Mouse (Mus musculus): ENCODE measurements around the gene Clic3.
A peak's percentile ranks its signal among the peaks of the same experiment; 100 is the strongest.
"Not testable (repeated sequence)": the region's sequence is repeated elsewhere in the genome, so short reads cannot be mapped to it uniquely, and the experiment has no call there.

Clic3 gene

GRCm38 (mm10) chr2:25456205-25456953, at the start of gene Clic3:
Gene Clic3, plus strand, starts transcription at chr2:25456838.
- DNase-seq (ENCODE audit: low read depth) = no peak

GRCm38 (mm10) chr2:25408908-25409307, 47.7 kb upstream of the Clic3 start:
- no peak for DNase-seq (ENCODE audit: low read depth)

GRCm38 (mm10) chr2:25413436-25413835, 43.2 kb upstream of the Clic3 start:
- DNase-seq (ENCODE audit: low read depth) = not testable (repeated sequence)

- DNase-seq (ENCODE audit: low read depth) = no peak
Observed at GRCm38 (mm10) chr2:25417426-25417825, 39.2 kb upstream of the Clic3 start.

GRCm38 (mm10) chr2:25421896-25422295, 34.7 kb upstream of the Clic3 start:
- no peak for DNase-seq (ENCODE audit: low read depth)

GRCm38 (mm10) chr2:25422587-25423410, 33.8 kb upstream of the Clic3 start, which contains the start of gene Fut7:
Gene Fut7, plus strand, starts transcription at chr2:25423267.
- DNase-seq (ENCODE audit: low read depth) = no peak

- DNase-seq (ENCODE audit: low read depth) = no peak
Observed at GRCm38 (mm10) chr2:25423626-25424025, 33.0 kb upstream of the Clic3 start.

GRCm38 (mm10) chr2:25425481-25425880, 31.2 kb upstream of the Clic3 start:
- no peak for DNase-seq (ENCODE audit: low read depth)

GRCm38 (mm10) chr2:25426721-25427191, 29.9 kb upstream of the Clic3 start:
- DNase-seq (ENCODE audit: low read depth) = peak; percentile 83

- no peak for DNase-seq (ENCODE audit: low read depth)
Observed at GRCm38 (mm10) chr2:25427256-25427655, 29.4 kb upstream of the Clic3 start.

GRCm38 (mm10) chr2:25428442-25429236, 28.0 kb upstream of the Clic3 start, which contains the start of gene Abca2:
Gene Abca2, plus strand, starts transcription at chr2:25428703.
- peak; percentile 83 for DNase-seq (ENCODE audit: low read depth)

GRCm38 (mm10) chr2:25429435-25430180, 27.0 kb upstream of the Clic3 start:
- no peak for DNase-seq (ENCODE audit: low read depth)

- DNase-seq (ENCODE audit: low read depth) = no peak
Observed at GRCm38 (mm10) chr2:25430395-25431233, 26.0 kb upstream of the Clic3 start.

GRCm38 (mm10) chr2:25431308-25431855, 25.3 kb upstream of the Clic3 start:
- DNase-seq (ENCODE audit: low read depth) = no peak

GRCm38 (mm10) chr2:25432326-25433098, 24.1 kb upstream of the Clic3 start:
- DNase-seq (ENCODE audit: low read depth) = no peak

GRCm38 (mm10) chr2:25433101-25433500, 23.5 kb upstream of the Clic3 start:
- no peak for DNase-seq (ENCODE audit: low read depth)

- DNase-seq (ENCODE audit: low read depth) = no peak
Observed at GRCm38 (mm10) chr2:25434292-25434691, 22.3 kb upstream of the Clic3 start.

- no peak for DNase-seq (ENCODE audit: low read depth)
Observed at GRCm38 (mm10) chr2:25436286-25436820, 20.3 kb upstream of the Clic3 start.

GRCm38 (mm10) chr2:25441067-25441466, 15.6 kb upstream of the Clic3 start:
- DNase-seq (ENCODE audit: low read depth) = no peak

All from c-Kit-positive CD71-negative TER-119-negative erythroid progenitor cells, embryonic 14.5 days (primary cell).